Mouse (Mus musculus) heart, adult 11 months (tissue): ENCODE data around the gene Olfr633.
"Not testable (repeated sequence)": the region's sequence is repeated elsewhere in the genome, so short reads cannot be mapped to it uniquely, and the experiment has no call there.

Experiments
- DNase-seq: peaks from one replicate; pipeline ENCODE4 v3.0.0; 2022

Olfr633 gene

DNA sequence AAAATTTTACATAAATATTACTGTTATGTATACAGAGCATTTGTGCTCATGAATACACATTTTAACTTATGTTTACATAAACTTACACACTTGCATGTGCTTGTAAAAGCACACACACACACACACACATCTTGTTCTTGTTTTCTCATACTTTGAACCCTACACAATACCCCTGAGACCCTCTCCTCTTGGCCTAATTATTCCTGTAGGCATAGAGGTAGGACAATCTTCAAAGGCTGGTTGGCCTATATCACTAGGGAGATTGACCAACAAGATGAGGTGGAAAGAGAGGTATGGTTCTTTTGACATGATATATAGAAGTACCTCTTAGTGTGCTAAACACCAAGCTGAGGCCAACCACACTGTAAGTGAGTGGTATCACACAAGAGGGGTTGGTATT, at the start of gene Olfr633:
Gene Olfr633, plus strand, starts transcription at position 301 of the 400 bp plus-strand sequence.
- DNase-seq, result no peak

- no peak for DNase-seq
Measured at GRCm38 (mm10) chr7:103903187-103903586, 41.0 kb upstream of the Olfr633 start, which contains the start of gene Olfr65. TSS of gene Olfr65 (plus strand) at chr7:103903487.

- peak; percentile 86 for DNase-seq
Measured at GRCm38 (mm10) chr7:103910047-103910446, 34.2 kb upstream of the Olfr633 start.

DNA sequence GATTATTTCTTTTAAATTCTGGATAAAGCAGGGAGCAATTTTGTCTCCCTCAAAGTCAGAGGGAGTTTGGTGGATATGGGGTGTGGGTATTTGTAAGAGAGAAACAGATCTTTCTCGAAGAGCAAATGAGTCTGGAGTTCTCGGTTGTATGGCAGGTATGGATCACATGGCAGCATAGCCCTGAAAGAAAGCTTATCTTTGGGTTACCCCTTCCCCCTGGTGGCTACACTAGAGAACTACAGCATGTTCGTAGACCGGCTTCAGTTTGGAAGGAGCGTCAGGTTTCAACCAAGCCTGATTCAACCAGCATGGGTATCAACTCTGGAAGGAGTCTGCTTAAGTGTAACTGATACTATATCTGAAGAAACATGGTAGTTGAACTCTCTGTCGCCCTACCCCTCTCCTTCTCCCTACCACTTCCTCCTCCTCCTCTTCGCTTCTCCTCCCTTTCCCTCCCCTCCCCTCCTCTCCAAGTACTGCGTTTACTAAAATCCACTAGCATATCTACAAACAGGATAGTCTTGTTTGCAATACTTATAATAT, 31.2 kb upstream of the Olfr633 start:
- DNase-seq, result no peak

- DNase-seq, result no peak
Measured at GRCm38 (mm10) chr7:103915338-103915737, 28.9 kb upstream of the Olfr633 start.

DNA sequence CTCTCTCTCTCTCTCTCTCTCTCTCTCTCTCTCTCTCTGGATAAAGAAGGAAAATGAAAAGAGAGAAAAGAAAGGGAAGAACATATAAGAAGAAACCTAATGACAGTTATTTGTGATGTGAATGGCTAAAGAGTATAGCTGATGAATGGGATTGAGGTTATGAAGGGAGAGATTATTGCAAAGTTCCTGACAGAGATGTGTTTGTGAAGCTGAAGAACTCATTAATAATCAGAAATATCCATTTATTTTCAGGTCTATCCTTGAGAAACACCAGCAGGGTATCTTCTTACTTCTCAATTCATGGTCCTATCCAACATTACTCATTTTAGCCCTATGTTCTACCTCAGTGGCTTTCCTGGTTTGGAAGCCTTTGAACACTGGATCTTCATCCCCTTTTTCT, 15.7 kb upstream of the Olfr633 start, which contains the start of gene Olfr631:
Gene Olfr631, plus strand, starts transcription at position 301 of the 400 bp plus-strand sequence.
- DNase-seq, result no peak

DNA sequence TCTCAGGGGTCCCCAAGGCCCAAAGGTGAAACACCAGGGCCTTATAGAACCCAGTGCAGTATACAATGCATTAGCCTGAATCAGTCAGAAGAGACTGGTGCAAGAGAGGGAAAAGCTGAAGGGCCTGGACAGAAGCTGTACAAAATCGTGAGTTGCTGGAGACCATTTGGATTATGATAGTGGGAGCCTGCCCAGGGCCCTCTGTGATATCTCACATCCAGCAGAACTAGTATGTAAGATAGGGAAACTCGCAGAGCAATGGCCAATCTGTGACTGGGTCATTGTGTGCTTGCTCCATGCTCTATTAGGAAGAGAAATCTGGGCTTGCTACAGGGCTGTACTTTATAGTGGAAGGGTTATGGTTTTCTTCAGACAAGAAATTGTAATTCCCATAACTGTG, 10.0 kb upstream of the Olfr633 start, which contains the start of gene Olfr632:
Gene Olfr632, plus strand, starts transcription at position 84 of the 400 bp plus-strand sequence.
- DNase-seq, result no peak

DNA sequence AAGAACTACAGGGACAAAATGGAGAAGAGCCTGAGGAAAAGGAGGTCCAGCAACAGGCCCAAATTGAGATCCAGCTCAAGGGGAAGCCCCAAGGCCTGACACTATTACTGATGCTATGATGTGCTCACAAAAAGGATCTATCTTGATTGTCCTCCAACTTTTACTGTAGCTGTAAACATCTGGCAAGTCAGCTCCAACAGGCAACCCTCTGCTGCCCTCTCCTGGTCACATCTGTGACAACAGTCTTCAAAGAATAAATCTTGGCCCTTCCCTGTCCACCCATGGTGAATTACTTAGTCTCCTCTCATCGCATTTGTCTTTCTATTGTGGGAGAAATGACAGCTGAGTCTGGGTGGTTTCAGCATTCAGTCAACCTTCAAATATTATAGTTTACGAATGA, 1.5 kb upstream of the Olfr633 start:
- no peak for DNase-seq

GRCm38 (mm10) chr7:103966873-103967272, 22.6 kb downstream of the Olfr633 start:
- DNase-seq, result not testable (repeated sequence)

GRCm38 (mm10) chr7:103970852-103971251, 26.6 kb downstream of the Olfr633 start, which contains the start of gene Olfr635:
TSS of gene Olfr635 (plus strand) at chr7:103971152.
- DNase-seq, result no peak

DNA sequence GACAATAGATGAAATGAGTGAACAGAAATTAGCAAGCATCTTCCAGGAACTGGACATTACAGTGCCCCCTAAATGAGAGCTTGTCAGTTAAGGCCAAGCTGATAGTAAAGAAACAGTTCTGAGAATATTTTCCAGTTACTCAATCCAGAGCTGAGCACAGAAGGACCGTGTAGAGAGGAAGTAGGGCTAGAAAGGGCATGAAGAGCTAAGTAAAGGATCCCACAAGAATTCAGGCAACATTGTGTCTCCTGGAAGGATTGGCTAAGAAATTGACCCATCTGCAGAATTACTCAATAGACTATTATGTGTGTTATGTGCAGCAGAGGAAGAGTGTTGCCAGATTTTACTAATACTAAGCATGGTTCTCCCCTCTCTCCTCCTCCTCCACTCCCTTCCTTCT, 27.5 kb downstream of the Olfr633 start:
- no peak for DNase-seq

DNA sequence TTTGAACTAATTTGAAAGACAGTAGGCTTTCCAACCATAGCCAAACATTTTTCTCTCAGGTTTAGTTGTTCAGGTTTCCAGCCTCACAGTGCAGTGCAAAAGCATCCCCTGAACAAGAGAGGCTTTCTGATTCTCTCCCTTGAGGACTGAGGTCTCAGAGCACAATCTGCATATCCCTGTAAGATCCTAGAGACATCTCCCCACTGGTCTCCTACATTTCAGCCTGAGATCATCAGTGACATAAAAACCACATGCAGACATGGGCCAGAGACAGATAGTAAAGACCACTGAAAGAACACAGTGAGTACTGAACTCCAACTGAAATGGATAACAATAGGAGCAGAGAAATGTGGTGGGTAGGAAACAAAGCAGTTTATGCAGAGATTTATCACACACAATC, 54.2 kb downstream of the Olfr633 start, which contains the start of gene Olfr638:
Gene Olfr638, plus strand, starts transcription at position 301 of the 400 bp plus-strand sequence.
- DNase-seq, result no peak
